Mouse (Mus musculus): ENCODE measurements around the gene Lhx3. TPM values are rescaled to one million over a fixed set of nuclear protein-coding genes. Genes with fewer than 3 reads are reported as not detected.

Lhx3 gene
- total RNA-seq, 1 experiment from 2014 or later: not detected

Other genes starting within 250 kb of the Lhx3 start
- gene Camsap1, start 225.0 kb downstream of the Lhx3 start, total RNA-seq (2021): 25.9 and 32.1 TPM in 2 replicates
- gene Ubac1, start 186.5 kb downstream of the Lhx3 start, total RNA-seq (2021): 53.0 and 58.0 TPM in 2 replicates
- gene Nacc2, start 85.1 kb downstream of the Lhx3 start, total RNA-seq (2021): 25.9 and 30.5 TPM in 2 replicates
- gene Qsox2, start 29.2 kb upstream of the Lhx3 start, total RNA-seq (2021): 18.6 and 19.0 TPM in 2 replicates
- 1.0 and 1.5 TPM in 2 replicates for gene Ccdc187, start 86.3 kb upstream of the Lhx3 start, total RNA-seq (2021)
- 14.1 TPM in 2 replicates for gene Gpsm1, start 107.2 kb upstream of the Lhx3 start, total RNA-seq (2021)
- 19.0 and 19.8 TPM in 2 replicates for gene Dnlz, start 143.8 kb upstream of the Lhx3 start, total RNA-seq (2021)
- gene Card9, start 152.6 kb upstream of the Lhx3 start, total RNA-seq (2021): 1.2 and 1.6 TPM in 2 replicates
- gene Snapc4, start 172.4 kb upstream of the Lhx3 start, total RNA-seq (2021): 26.9 and 33.7 TPM in 2 replicates
- 83.5 and 94.9 TPM in 2 replicates for gene Entr1, start 181.0 kb upstream of the Lhx3 start, total RNA-seq (2021)
- 122 TPM in 2 replicates for gene Pmpca, start 181.1 kb upstream of the Lhx3 start, total RNA-seq (2021)
- 14.5 and 16.9 TPM in 2 replicates for gene Inpp5e, start 200.9 kb upstream of the Lhx3 start, total RNA-seq (2021)
- 50.1 and 54.6 TPM in 2 replicates for gene Sec16a, start 236.9 kb upstream of the Lhx3 start, total RNA-seq (2021)

Data from adrenal gland, postnatal 14 days (tissue).